Mouse (Mus musculus): ENCODE results near the gene Rpl15.

DNA sequence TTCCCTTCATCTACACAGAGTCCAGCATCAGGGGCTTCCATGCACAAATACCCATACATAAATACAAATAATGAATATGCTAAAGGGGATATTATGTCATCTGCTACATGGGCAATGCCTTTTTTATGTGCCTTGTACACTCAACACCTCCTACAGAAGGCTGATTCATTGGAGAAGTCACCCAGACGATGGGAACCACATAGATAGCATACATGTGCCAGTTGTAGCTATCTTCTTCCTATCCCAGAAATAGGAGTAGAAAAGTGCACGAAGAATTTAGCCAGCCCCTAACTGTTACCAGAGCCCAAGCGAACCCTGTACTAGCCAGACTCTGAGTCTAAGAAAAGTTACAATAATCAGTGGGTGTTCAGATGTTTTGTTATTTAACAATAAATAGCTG, 20.9 kb upstream of the Rpl15 start:
- no peak for TF ChIP-seq POLR2A (IDR thresholded peaks at IDR 0.05; ENCODE audit: insufficient read depth, low read length)
- TF ChIP-seq CTCF (IDR thresholded peaks at IDR 0.05; ENCODE audit: low read depth, low read length): no peak
- TF ChIP-seq EP300 (IDR thresholded peaks at IDR 0.05; ENCODE audit: insufficient read depth, low read depth, low read length): no peak

Measured in ES-Bruce4 (cell line).